Mouse (Mus musculus) thymus, adult 2 months (tissue): ENCODE measurements around the gene Tbc1d10c.

Experiments used
- CTCF ChIP-seq: fragments of 200-500 bp; IDR thresholded peaks from 2 replicates; pipeline ENCODE4 v1.5.1; 2012; ENCODE audit warnings: mild to moderate bottlenecking, control low read depth, low read length, moderate library complexity, borderline replicate concordance; ENCODE audit not compliant: control insufficient read depth, poor library complexity, insufficient read depth; ENCODE audit errors: extremely low read depth
- POLR2A ChIP-seq: fragments of 200-500 bp; IDR thresholded peaks from 2 replicates; pipeline ENCODE4 v1.6.1; 2012; ENCODE audit warnings: mild to moderate bottlenecking, low read length, control low read depth, moderate library complexity; ENCODE audit not compliant: control insufficient read depth, poor library complexity, insufficient read depth; ENCODE audit errors: extremely low read depth

- TF ChIP-seq CTCF, result no peak
- no peak for TF ChIP-seq POLR2A
Observed at GRCm38 (mm10) chr19:4163543-4163887, 27.6 kb downstream of the Tbc1d10c start.
